Mouse (Mus musculus): ENCODE results near the gene Rint1. TPM values are rescaled to one million over a fixed set of nuclear protein-coding genes. Genes with fewer than 3 reads are reported as not detected.
"Not testable (repeated sequence)": the region's sequence is repeated elsewhere in the genome, so short reads cannot be mapped to it uniquely, and the experiment has no call there.

The Rint1 gene
- total and polyA plus RNA-seq, 3 experiments: 6.9 to 14.7 (median 12.9) TPM

DNA sequence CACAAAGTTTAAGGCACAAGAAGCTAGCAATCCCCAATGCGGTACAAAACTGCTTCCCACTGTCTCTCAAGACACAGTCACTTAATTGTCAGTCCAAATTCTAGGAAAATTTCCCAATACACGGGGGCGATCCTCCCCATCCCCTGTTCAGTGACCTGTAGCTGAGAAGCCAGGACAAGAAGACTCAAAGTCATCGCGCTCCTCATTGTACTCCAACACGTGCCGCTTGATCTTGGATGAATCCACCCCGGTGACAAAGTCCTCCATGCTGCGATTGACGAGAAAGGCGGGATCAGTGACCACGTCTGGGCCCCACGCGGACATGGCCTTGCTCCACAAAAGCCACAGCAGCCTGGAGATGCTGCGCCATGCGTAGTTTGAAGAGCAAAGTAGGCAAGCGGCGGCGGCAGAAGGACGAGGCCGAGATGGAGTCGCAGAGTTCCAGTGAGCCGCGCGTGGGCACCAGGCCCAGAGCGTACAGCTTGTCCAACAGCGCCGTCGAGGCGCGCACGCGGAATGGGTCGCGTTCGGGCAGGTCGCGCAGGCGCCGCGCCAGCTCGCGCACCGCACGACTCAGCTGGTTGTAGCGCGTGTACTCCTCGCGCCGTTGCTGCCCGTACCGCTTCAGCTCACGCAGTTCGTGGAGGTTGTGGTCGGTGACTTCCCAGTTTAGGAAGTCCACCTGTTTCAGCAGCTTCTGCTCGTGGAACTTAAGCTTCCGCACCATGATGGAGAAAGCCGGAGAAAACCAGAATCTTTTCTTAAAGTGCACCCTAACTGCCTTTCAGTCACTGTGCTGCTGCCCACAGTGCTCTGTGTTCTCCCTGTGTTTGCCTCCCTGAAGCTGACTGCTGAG is 43.6 kb downstream of the Rint1 start:
- 32% methylated on average over 58 of the region's 58 CpGs for WGBS
- H3K4me3 ChIP-seq: no peak overlapping the region
- peaks cover 4% of the 10 kb centered on the region for H3K27me3 ChIP-seq (ENCODE audit: control insufficient read depth, insufficient read depth, low read length)
- no peaks in the 10 kb centered on the region for H3K79me2 ChIP-seq (replicated peaks; ENCODE audit: control insufficient read depth, insufficient read depth, low read length)
- intact Hi-C loops (cut with DNase I): no loop called here
- TF ChIP-seq CTCF (IDR thresholded peaks at IDR 0.05): no peak
- no peaks in the 10 kb centered on the region for H3K4me1 ChIP-seq (ENCODE audit: control insufficient read depth, insufficient read depth, low read length)
- no peaks in the 10 kb centered on the region for H3K36me3 ChIP-seq (ENCODE audit: control insufficient read depth, insufficient read depth, low read length)
- H3K27ac ChIP-seq: no peak overlapping the region
- H3K9ac ChIP-seq (ENCODE audit: low read depth, low read length): no peak overlapping the region
- DNase-seq: peak; percentile 33 to 36

GRCm38 (mm10) chr5:23835691-23836090 is 48.2 kb downstream of the Rint1 start:
- H3K4me1 ChIP-seq (ENCODE audit: control insufficient read depth, insufficient read depth, low read length); H3K9ac ChIP-seq (ENCODE audit: low read depth, low read length); intact Hi-C loops (cut with DNase I); H3K79me2 ChIP-seq (replicated peaks; ENCODE audit: control insufficient read depth, insufficient read depth, low read length); H3K36me3 ChIP-seq (ENCODE audit: control insufficient read depth, insufficient read depth, low read length); H3K27me3 ChIP-seq (ENCODE audit: control insufficient read depth, insufficient read depth, low read length); DNase-seq; H3K27ac ChIP-seq; H3K4me3 ChIP-seq: not testable (repeated sequence)
- 57% methylated on average over 1 of the region's 1 CpGs for WGBS

GRCm38 (mm10) chr5:23838158-23838557 is 50.6 kb downstream of the Rint1 start:
- no peak for DNase-seq
- H3K9ac ChIP-seq (ENCODE audit: low read depth, low read length): no peak overlapping the region
- intact Hi-C loops (cut with DNase I): no loop called here
- H3K4me1 ChIP-seq (ENCODE audit: control insufficient read depth, insufficient read depth, low read length): no peaks in the 10 kb centered on the region
- no peak for TF ChIP-seq CTCF (IDR thresholded peaks at IDR 0.05)
- TF ChIP-seq POLR2A (IDR thresholded peaks at IDR 0.05; ENCODE audit: insufficient read depth, low read depth, low read length): no peak
- TF ChIP-seq EP300 (IDR thresholded peaks at IDR 0.05; ENCODE audit: insufficient read depth, low read depth, low read length): no peak
- H3K36me3 ChIP-seq (ENCODE audit: control insufficient read depth, insufficient read depth, low read length): peaks cover 4% of the 10 kb centered on the region; the same call in 1 of the 2 replicates
- no peaks in the 10 kb centered on the region for H3K27me3 ChIP-seq (ENCODE audit: control insufficient read depth, insufficient read depth, low read length)
- WGBS: 85% methylated on average over 7 of the region's 7 CpGs
- H3K4me3 ChIP-seq: no peak overlapping the region
- H3K27ac ChIP-seq: no peak overlapping the region
- no peaks in the 10 kb centered on the region; the same call in 1 of the 2 replicates for H3K79me2 ChIP-seq (replicated peaks; ENCODE audit: control insufficient read depth, insufficient read depth, low read length)

DNA sequence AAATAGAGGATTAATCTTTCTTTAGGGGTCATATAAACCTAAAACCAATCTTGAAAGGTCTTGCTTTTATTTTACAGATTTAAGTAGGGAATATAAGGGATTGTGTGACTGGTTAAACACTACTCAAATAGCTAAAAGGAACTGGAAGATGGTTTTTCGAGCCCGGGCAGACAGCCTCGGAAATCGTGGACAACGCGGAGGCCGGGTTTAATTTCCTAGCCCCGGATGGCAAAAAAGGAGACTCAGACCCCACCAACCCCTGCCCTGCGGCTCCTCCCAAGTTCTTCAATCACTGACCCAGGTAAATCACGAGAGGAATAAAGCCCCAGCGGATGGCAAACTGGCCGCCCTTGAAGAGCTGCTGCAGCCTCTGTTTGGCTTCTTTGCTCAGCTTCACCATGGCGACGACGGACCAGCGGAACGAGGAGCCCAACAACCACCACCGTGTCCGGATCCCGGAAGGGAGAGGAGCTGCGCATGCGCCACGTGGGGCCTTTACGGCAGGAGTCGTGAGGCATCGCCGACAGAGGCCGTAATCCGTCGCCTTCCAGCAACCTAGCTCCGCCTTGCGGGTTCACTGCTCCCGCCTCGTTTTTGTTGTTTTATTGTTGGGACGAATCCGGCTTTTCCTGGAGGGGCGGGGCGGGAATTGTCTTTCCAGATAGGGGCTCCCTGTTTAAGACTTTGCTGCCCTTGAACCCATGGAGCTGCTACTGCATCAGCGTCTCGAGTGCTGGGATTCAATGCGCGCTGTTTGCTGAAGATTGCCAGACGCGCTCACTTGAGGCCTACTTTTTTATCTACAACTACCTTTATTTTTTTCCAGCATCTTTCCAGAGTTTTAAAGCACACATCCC is 56.4 kb downstream of the Rint1 start, which contains the start of gene Tomm7:
Tomm7 (minus strand) TSS at position 488 of the 857 bp plus-strand sequence.
- peak; percentile 86 for TF ChIP-seq POLR2A (IDR thresholded peaks at IDR 0.05; ENCODE audit: insufficient read depth, low read depth, low read length)
- peak; percentile 74; the same call in 1 of the 2 replicates for TF ChIP-seq EP300 (IDR thresholded peaks at IDR 0.05; ENCODE audit: insufficient read depth, low read depth, low read length)
- TF ChIP-seq CTCF (IDR thresholded peaks at IDR 0.05): peak; percentile 37
- Histone ChIP-seq H3K27ac (peak within 1 kb of the TSS; percentile 84), H3K4me1 (ENCODE audit: control insufficient read depth, insufficient read depth, low read length) (no peaks in the 10 kb centered on the region), H3K36me3 (ENCODE audit: control insufficient read depth, insufficient read depth, low read length) (peaks cover 6% of the 10 kb centered on the region; the same call in 1 of the 2 replicates), H3K79me2 (replicated peaks; ENCODE audit: control insufficient read depth, insufficient read depth, low read length) (no peaks in the 10 kb centered on the region; the same call in 1 of the 2 replicates), H3K27me3 (ENCODE audit: control insufficient read depth, insufficient read depth, low read length) (no peaks in the 10 kb centered on the region), H3K9ac (ENCODE audit: low read depth, low read length) (peak within 1 kb of the TSS; percentile 77), H3K4me3 (peak within 1 kb of the TSS; percentile 86)
- under 1% methylated on average over 44 of the region's 44 CpGs for WGBS
- intact Hi-C loops (cut with DNase I): no loop called here
- peak; percentile 96 to 98 for DNase-seq

- H3K4me1 ChIP-seq (ENCODE audit: control insufficient read depth, insufficient read depth, low read length): no peaks in the 10 kb centered on the region
- peak in 1 of 2 experiments; percentile 40 for DNase-seq
- H3K36me3 ChIP-seq (ENCODE audit: control insufficient read depth, insufficient read depth, low read length): peaks cover 6% of the 10 kb centered on the region; the same call in 1 of the 2 replicates
- TF ChIP-seq EP300 (IDR thresholded peaks at IDR 0.05; ENCODE audit: insufficient read depth, low read depth, low read length) (no peak), POLR2A (IDR thresholded peaks at IDR 0.05; ENCODE audit: insufficient read depth, low read depth, low read length) (no peak)
- H3K27me3 ChIP-seq (ENCODE audit: control insufficient read depth, insufficient read depth, low read length): no peaks in the 10 kb centered on the region
- H3K9ac ChIP-seq (ENCODE audit: low read depth, low read length): peak overlapping the region; percentile 77; the same call in 1 of the 2 replicates
- intact Hi-C loops (cut with DNase I): no loop called here
- no peaks in the 10 kb centered on the region; the same call in 1 of the 2 replicates for H3K79me2 ChIP-seq (replicated peaks; ENCODE audit: control insufficient read depth, insufficient read depth, low read length)
- peak overlapping the region; percentile 84 for H3K27ac ChIP-seq
- WGBS: 6% methylated on average over 7 of the region's 7 CpGs
- peak overlapping the region; percentile 86 for H3K4me3 ChIP-seq
These were observed 57.0 kb downstream of the Rint1 start for GRCm38 (mm10) chr5:23844531-23844841.

DNA sequence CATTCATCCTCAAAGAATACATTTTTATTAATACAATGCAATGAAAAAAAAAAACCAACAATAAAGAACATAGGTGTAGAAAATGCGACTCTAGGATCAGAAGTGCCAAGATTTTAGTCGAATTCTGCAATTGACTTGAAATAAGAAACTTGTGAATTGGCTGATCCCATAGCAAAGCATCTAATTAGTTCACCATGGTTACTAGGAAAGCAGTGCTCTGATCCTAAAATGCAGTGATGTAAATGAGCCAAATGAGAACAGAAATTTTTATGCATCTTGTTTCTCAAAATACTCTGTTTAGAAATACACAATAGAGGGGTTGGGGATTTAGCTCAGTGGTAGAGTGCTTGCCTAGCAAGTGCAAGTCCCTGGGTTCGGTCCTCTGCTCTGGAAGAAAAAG is 57.6 kb downstream of the Rint1 start:
- H3K27me3 ChIP-seq (ENCODE audit: control insufficient read depth, insufficient read depth, low read length): no peaks in the 10 kb centered on the region
- H3K36me3 ChIP-seq (ENCODE audit: control insufficient read depth, insufficient read depth, low read length): peaks cover 6% of the 10 kb centered on the region; the same call in 1 of the 2 replicates
- no peak overlapping the region for H3K9ac ChIP-seq (ENCODE audit: low read depth, low read length)
- H3K4me3 ChIP-seq: no peak overlapping the region
- no peaks in the 10 kb centered on the region; the same call in 1 of the 2 replicates for H3K79me2 ChIP-seq (replicated peaks; ENCODE audit: control insufficient read depth, insufficient read depth, low read length)
- 90% methylated on average over 3 of the region's 3 CpGs for WGBS
- no peak for DNase-seq
- H3K27ac ChIP-seq: no peak overlapping the region
- intact Hi-C loops (cut with DNase I): no loop called here
- TF ChIP-seq POLR2A (IDR thresholded peaks at IDR 0.05; ENCODE audit: insufficient read depth, low read depth, low read length): no peak
- no peak for TF ChIP-seq CTCF (IDR thresholded peaks at IDR 0.05)
- no peak for TF ChIP-seq EP300 (IDR thresholded peaks at IDR 0.05; ENCODE audit: insufficient read depth, low read depth, low read length)
- H3K4me1 ChIP-seq (ENCODE audit: control insufficient read depth, insufficient read depth, low read length): peaks cover 2% of the 10 kb centered on the region
